Mouse (Mus musculus) embryonic fibroblast, embryonic 13.5 days (primary cell): ENCODE measurements around the gene Igf2r. TPM values are rescaled to one million over a fixed set of nuclear protein-coding genes. Genes with fewer than 3 reads are reported as not detected.

Source experiments
- H3K27ac ChIP-seq: 2 replicates; pipeline ENCODE4 v1.5.1; 2012; ENCODE audit warnings: low read length, control low read depth, inconsistent platforms; ENCODE audit not compliant: insufficient read depth
- H3K4me1 ChIP-seq: 2 replicates; pipeline ENCODE4 v1.6.1; 2011; ENCODE audit warnings: low read length; ENCODE audit not compliant: control insufficient read depth, insufficient read depth
- H3K4me3 ChIP-seq: 2 replicates; pipeline ENCODE4 v1.5.1; 2011; ENCODE audit warnings: mild to moderate bottlenecking, control low read depth, low read length; ENCODE audit not compliant: insufficient read depth
- CTCF ChIP-seq: IDR thresholded peaks from 2 replicates; pipeline ENCODE4 v1.5.1; 2011; ENCODE audit warnings: mild to moderate bottlenecking, control low read depth, low read length, moderate library complexity, borderline replicate concordance; ENCODE audit not compliant: insufficient read depth
- POLR2A ChIP-seq: IDR thresholded peaks from 2 replicates; pipeline ENCODE4 v1.6.1; 2011; ENCODE audit warnings: low read depth, mild to moderate bottlenecking, control low read depth, low read length, moderate library complexity
- polyA plus RNA-seq: library from polyadenylated mRNA; stranded (reverse); fragments of >200 nt; gene quantifications from 2 replicates; pipeline ENCODE4 v1.2.4, GENCODE M21; 2011; ENCODE audit warnings: low read depth; ENCODE audit not compliant: missing spikeins, insufficient read length

Igf2r gene
- polyA plus RNA-seq, 1 experiment, result 249 TPM

- TF ChIP-seq POLR2A (no peak), CTCF (no peak)
- H3K27ac ChIP-seq, result no peak overlapping the region
- H3K4me1 ChIP-seq, result no peaks in the 10 kb centered on the region
- H3K4me3 ChIP-seq, result no peak overlapping the region
Measured at GRCm38 (mm10) chr17:12659233-12659632, 110.2 kb downstream of the Igf2r start.

DNA sequence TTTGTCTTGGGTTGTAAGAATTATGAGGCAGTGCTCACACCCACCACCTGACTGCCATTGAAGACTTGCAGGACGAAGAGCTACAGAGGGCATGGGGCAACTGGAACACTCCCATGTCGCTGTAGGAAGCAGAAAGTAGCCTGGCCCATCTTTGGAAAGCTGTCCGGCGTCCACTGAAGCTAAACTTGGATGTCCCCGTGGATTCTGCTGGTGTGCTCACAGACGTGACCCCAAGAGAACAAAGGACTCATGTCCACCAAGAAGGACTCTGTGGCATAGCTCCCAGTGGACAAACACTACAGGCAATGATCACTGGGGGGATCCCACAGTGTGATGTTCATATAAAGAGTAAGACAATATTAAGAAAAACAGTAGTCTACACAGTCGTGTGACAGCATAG lies 110.7 kb downstream of the Igf2r start:
- no peak for TF ChIP-seq CTCF
- no peak for TF ChIP-seq POLR2A
- Histone ChIP-seq H3K27ac (no peak overlapping the region), H3K4me3 (no peak overlapping the region)

DNA sequence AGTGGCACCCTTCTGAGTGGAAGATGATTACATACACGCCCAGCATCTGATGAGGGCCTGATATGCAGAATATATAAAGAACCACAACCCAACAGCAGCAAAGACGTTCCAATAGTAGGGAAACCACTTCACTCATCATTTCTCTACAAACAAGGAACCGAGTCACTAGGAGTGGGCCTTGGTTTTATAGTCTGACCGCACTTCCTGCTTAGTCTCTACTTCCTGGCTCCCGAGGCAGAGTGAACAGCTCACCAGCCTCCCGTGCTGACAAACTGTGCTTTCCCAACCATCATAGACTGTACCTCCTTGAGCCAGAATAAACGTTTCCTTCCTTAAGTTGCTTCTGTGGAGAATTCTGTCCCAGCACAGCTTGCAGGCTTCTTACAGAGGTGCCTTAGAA lies 113.6 kb downstream of the Igf2r start:
- H3K27ac ChIP-seq, result no peak overlapping the region

More for the DNA sequence above, 110.7 kb downstream of the Igf2r start:
- H3K4me1 ChIP-seq, result no peaks in the 10 kb centered on the region

GRCm38 (mm10) chr17:12654061-12654460 lies 115.4 kb downstream of the Igf2r start:
- no peak for TF ChIP-seq POLR2A
- TF ChIP-seq CTCF, result no peak
- Histone ChIP-seq H3K4me3 (no peak overlapping the region), H3K27ac (no peak overlapping the region), H3K4me1 (no peaks in the 10 kb centered on the region)

More for the DNA sequence above, 113.6 kb downstream of the Igf2r start:
- Histone ChIP-seq H3K4me1 (no peaks in the 10 kb centered on the region), H3K4me3 (no peak overlapping the region)
- TF ChIP-seq POLR2A (no peak), CTCF (no peak)

GRCm38 (mm10) chr17:12652604-12653003 lies 116.9 kb downstream of the Igf2r start:
- Histone ChIP-seq H3K27ac (no peak overlapping the region), H3K4me1 (no peaks in the 10 kb centered on the region), H3K4me3 (no peak overlapping the region)
- TF ChIP-seq POLR2A (no peak), CTCF (no peak)

GRCm38 (mm10) chr17:12645461-12645860 lies 124.0 kb downstream of the Igf2r start:
- Histone ChIP-seq H3K27ac (no peak overlapping the region), H3K4me3 (no peak overlapping the region), H3K4me1 (no peaks in the 10 kb centered on the region)
- TF ChIP-seq POLR2A, result no peak
- no peak for TF ChIP-seq CTCF

DNA sequence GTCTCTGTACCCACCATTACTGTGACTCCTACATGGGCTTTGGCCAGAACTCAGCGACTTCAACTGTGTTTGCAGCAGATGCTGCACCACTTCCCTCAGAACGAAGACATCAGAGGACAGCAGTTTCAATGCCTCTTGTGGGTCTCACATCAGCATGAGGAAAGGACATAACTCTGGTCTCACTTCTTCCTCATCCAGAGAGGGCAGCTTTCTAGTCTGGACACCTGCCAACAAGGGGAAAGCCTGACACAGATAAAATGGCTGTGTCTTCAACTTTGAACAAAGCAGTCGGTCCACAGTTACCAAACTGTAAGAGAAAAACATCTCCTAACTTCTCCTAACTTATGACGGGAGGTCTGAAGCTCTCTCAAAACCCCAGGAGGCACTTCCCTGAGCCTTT lies 128.4 kb downstream of the Igf2r start:
- no peak for TF ChIP-seq POLR2A
- TF ChIP-seq CTCF, result no peak
- no peak overlapping the region for H3K27ac ChIP-seq
- H3K4me1 ChIP-seq, result no peaks in the 10 kb centered on the region
- H3K4me3 ChIP-seq, result no peak overlapping the region

DNA sequence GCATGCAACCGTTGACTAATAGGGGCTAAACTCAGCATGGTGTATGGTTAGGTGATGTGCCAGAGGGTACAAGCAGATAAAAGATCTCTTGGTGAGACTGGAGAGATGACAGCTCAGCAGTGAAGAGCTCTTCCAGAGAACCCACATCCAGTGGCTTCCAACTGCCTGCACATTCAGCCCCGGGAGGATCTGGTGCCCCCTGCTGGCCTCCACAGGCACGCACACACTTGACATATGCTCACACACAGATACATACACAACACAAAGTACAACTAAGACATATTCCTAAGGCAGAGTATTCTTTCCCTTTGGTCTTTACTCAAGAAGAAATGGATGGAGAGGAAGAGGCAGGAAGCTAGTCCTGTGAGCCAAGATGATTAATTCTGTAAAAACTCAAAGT lies 129.9 kb downstream of the Igf2r start:
- H3K27ac ChIP-seq, result no peak overlapping the region
- no peak overlapping the region for H3K4me3 ChIP-seq
- H3K4me1 ChIP-seq, result no peaks in the 10 kb centered on the region
- TF ChIP-seq CTCF (no peak), POLR2A (no peak)

DNA sequence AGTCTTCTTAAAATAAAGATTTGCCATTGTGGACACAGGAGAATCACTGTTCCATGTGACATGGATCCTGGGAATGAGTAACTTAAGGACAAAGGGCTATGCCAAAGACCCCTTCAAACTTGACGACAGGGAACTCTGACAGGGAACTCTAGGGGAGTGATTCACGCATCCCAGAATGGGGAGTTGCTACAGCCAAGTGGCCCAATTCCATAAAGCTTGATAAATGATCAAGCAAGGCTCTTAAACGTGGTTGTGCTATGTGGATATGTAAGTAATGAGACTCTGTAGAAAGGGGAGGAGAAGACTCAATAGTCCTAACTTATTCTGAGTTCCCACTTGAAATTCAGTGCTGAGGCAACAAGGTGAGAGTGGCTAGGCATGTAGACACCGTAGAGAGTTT lies 134.7 kb downstream of the Igf2r start:
- H3K27ac ChIP-seq, result no peak overlapping the region
- H3K4me1 ChIP-seq, result peaks cover 3% of the 10 kb centered on the region; the same call in 1 of the 2 replicates
- no peak overlapping the region for H3K4me3 ChIP-seq
- no peak for TF ChIP-seq CTCF
- TF ChIP-seq POLR2A, result no peak

Other genes starting within 250 kb of the Igf2r start
- not detected in 2 replicates for gene Slc22a2, start 185.5 kb downstream of the Igf2r start, polyA plus RNA-seq
- gene Slc22a1, start 93.8 kb downstream of the Igf2r start, polyA plus RNA-seq, result not detected in 2 replicates
- gene Mas1, start 98.5 kb upstream of the Igf2r start, polyA plus RNA-seq, result not detected in 2 replicates
- gene Mrgprh, start 106.4 kb upstream of the Igf2r start, polyA plus RNA-seq, result not detected in 2 replicates
- gene Pnldc1, start 140.6 kb upstream of the Igf2r start, polyA plus RNA-seq, result 2.5 and 2.7 TPM in 2 replicates
- 370 and 388 TPM in 2 replicates for gene Tcp1, start 146.0 kb upstream of the Igf2r start, polyA plus RNA-seq
- gene Mrpl18, start 146.7 kb upstream of the Igf2r start, polyA plus RNA-seq, result 36.1 and 37.7 TPM in 2 replicates
- 0.61 TPM in 1 of 2 replicates, not detected in the other for gene Acat3, start 170.9 kb upstream of the Igf2r start, polyA plus RNA-seq
- gene Acat2, start 191.1 kb upstream of the Igf2r start, polyA plus RNA-seq, result 46.5 and 46.7 TPM in 2 replicates
- gene Wtap, start 224.5 kb upstream of the Igf2r start, polyA plus RNA-seq, result 113 and 135 TPM in 2 replicates
- 52.9 and 53.8 TPM in 2 replicates for gene Sod2, start 237.2 kb upstream of the Igf2r start, polyA plus RNA-seq